Mouse (Mus musculus): ENCODE data around the gene Slc7a9. TPM values are rescaled to one million over a fixed set of nuclear protein-coding genes. Genes with fewer than 3 reads are reported as not detected.

Slc7a9 gene
- total RNA-seq (2021) (not detected), polyA plus RNA-seq (2012; rRNA removed) (0.06 TPM in 1 of 2 replicates, not detected in the other)
- long read RNA-seq = 0 reads

DNA sequence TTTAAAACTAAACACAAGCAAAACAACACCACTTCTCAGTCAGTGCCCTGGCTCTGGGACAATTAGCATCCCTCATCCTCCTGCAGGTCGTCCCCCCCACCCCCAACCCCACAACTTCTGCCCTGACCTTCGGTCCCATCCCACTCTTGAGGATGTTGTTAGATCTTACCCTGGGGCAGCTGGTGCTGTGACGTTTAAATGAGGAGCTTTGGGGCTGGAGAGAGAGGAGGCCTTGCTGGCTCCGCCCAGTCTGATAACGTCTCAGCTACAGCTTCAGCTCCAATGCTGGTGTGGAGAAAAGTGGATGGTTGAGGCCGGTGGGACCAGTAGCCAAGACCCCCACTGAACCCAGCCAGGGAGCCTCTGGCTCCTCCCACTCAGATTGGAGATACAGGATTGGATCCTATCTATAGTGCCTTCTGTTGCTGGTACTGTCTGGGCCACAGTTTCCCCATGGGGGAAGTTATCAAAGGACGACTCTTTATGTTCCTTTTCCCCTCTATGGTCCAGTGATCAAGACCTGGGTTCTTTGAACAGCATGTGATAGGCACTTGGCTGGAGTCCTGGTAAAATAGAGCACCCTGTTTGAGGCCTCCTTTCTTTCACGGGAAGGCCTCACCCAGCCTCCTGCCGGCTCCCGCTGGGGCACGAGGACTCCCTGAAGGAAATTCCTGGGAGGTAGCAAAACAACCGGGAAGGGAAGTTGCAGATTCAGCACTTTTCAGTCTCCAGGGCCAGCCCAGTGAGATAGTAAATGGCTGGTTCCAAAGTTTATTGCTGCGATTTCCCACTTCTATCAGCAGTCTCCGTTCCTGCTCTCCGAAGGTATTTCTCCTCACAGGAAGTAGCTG lies at the start of gene Slc7a9:
Slc7a9 (plus strand) TSS at position 801 of the 851 bp plus-strand sequence.
- no peak for DNase-seq

- DNase-seq = no peak
Observed at GRCm38 (mm10) chr7:35401169-35401568, 47.4 kb upstream of the Slc7a9 start.

- DNase-seq = no peak
Observed at GRCm38 (mm10) chr7:35415226-35415625, 33.4 kb upstream of the Slc7a9 start.

- DNase-seq = peak; percentile 63
Observed at GRCm38 (mm10) chr7:35415801-35416653, 32.6 kb upstream of the Slc7a9 start.

- DNase-seq = no peak
Observed at GRCm38 (mm10) chr7:35416654-35416948, 32.0 kb upstream of the Slc7a9 start.

DNA sequence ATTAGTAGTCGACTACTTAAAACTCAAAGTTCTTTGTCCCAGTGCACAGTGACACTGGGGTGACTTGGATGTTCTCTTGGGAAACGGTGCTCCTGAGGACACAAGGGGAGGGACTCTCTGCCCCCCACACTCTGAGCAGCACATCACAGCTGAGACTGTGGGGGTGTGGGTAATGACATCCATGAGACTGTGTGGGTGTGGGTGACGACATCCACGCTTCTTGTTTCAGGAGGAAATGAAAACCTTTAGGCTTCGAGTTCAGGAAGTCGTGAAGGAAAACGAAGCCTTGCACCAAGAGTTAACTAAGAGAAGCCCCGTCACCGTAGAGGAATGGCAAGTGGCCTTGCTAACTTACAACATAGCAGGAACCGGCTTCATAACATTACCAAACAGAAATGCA lies 25.5 kb upstream of the Slc7a9 start:
- no peak for DNase-seq

DNA sequence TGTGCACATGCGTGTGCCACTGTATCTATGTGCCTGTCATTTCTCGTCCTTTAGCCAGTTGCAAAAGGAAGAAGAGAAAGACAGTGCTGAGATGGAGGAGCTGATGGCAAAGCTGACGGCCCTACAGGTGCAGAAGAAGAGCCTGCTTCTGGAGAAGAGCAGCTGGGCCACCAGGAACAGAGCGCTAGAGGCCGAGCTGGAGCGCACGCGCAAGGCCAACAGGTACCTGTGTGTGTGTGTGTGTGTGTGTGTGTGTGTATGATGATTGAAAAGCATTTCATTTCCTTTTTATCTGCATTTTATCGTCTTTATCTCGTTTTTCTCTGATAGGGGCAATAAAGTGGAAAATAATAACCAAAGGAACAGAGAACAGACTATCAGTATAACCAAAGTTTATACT lies 20.4 kb upstream of the Slc7a9 start:
- no peak for DNase-seq

DNA sequence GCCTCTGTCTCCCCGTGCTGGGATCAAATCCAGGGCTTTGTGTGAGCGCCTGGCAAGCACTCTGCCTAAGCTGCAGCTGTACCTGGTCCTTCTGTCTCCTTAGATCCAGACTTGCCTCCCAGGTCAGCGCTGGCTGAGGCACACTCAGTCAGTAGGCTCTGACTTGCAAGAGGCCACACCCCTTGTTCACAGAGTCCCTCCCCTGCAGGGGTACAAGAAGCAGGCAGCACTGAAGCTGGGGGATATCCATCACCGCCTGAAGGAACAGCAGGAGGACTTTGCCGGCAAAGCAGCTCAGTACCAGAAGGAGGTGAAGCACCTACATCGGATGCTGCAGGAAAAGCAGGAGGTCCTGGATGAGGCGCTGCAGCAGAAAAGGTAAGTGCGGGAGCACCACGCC lies 13.3 kb upstream of the Slc7a9 start:
- no peak for DNase-seq

- no peak for DNase-seq
Observed at GRCm38 (mm10) chr7:35447501-35447900, 1.1 kb upstream of the Slc7a9 start.

GRCm38 (mm10) chr7:35448867-35449266 lies 271 bp downstream of the Slc7a9 start:
- no peak for DNase-seq

DNA sequence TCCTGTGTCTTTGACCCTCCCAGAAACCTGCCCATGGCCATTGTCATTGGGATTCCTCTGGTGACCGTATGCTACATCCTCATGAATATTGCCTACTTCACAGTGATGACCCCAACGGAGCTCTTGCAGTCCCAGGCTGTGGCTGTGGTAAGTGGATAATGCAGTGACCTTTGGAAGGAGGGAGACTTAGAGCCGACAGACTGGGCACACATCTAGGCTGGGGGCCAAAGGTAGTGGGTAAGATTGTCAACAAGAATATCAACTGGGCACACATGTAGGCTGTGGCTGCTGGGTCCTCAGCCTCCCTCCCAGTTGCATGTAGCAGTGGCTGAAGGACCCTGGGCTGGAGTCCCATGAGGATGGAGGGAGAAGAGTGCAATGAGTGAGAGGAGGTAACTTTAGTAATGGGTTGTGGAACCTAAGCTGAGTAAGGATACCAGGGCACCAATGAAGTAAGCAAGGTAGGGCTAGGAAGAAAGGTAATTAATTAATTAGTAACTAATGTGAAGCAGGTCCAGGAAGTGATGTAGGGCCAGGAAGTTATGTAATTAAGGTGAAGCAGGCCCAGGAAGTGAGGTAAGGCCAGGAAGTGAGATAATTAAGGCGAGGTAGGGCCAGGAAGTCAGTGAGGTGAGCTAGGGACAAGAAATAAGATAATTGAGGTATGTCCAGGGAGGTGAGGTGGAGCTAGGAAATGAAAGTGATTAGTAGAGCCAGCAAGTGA lies 7.7 kb downstream of the Slc7a9 start:
- DNase-seq = no peak

- DNase-seq = no peak
Observed at GRCm38 (mm10) chr7:35460971-35461370, 12.4 kb downstream of the Slc7a9 start.

GRCm38 (mm10) chr7:35465027-35465426 lies 16.4 kb downstream of the Slc7a9 start:
- no peak for DNase-seq

DNA sequence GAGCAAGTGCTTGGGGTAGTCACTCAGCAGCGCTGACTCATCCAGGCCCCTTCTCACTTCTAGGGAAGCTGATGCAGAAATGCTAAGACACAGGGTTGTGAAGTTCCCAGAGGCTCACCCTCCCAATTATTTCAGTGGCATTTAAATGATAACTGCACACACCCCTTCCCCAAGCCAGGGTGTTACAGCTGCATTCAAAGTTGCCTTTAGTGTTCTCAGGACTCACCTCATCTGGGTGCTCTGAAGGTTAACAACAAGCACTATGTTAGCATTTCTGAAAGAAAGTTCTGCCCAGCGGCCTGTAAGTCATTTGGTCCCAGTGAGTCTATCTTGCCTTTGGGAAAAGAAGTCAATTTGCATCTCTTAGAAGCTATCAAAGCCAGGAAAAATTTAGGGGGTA lies 19.3 kb downstream of the Slc7a9 start:
- DNase-seq = no peak

GRCm38 (mm10) chr7:35470794-35471193 lies 22.2 kb downstream of the Slc7a9 start:
- no peak for DNase-seq

- DNase-seq = no peak
Observed at GRCm38 (mm10) chr7:35476457-35476856, 27.9 kb downstream of the Slc7a9 start.

GRCm38 (mm10) chr7:35485126-35485525 lies 36.5 kb downstream of the Slc7a9 start:
- DNase-seq = no peak

- no peak for DNase-seq
Observed at GRCm38 (mm10) chr7:35486553-35486952, 38.0 kb downstream of the Slc7a9 start.

DNA sequence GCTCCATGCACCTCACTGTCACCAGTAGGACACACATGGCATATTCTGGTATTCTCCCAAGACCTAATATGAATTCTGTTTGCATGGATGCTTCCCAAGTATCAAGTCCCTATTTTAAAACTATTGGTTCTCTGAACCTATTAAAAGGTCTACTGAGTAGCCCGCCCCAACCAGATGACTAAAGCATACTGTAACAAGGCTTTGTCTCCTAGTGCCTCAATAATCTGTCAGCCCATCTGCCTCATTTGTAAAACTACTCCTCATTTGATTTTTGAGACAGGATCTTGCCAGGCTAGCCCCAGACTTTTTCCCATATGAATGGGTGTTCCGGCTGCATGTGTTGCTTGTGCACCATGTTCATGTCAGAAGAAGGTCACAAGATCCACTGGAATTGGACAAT lies 41.6 kb downstream of the Slc7a9 start:
- no peak for DNase-seq

- DNase-seq = no peak
Observed at GRCm38 (mm10) chr7:35491005-35491404, 42.4 kb downstream of the Slc7a9 start.

DNA sequence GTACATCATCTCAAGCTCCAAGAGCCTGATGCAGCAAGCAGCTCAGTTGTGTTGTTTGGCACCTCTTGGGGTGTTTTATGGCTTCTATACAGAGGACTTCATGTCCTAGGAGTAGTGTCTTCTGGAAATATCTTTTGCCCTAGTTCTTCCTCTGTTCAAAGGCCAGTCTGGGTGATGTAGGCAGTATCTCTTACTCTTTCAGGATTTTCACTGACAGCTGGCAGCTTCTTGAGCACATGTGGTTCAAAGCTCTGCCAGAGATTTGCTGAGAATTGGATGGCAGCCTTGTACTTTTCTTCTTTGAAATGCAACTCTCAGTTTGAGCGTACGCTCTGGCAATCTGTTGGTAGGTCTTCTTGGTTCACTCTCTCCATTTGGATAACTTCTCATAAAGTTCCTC lies 48.9 kb downstream of the Slc7a9 start:
- no peak for DNase-seq

DNA sequence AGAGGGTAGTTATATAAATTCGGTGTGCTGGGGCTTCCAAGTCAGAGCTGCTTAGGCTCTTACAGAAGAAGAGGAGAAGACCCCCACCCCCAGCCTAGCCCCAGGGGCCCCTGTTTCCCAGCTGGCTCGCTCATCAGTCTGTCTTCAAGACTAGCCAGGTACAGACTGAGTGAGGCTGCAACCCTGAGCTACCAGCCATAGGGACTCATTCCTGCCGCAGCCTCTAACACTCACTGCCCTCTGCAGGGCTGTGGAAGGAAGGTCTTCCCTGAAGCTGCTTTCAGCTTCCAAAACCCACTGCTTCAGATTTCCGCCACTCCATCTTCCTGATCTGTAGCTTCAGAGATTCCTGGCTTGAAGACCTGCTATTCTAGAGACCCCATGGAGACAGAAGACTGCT lies 53.4 kb downstream of the Slc7a9 start:
- no peak for DNase-seq

Measured in adrenal gland, adult 2 months (tissue).